In genomic region chr9:69468991-69469390, GRCm38 (mm10) we compare ENCODE assay signal across 8 mouse cellular contexts. TPM values are rescaled to one million over a fixed set of nuclear protein-coding genes. Genes with fewer than 3 reads are reported as not detected.
DNase-seq lines count a peak whose midpoint lies in the region; ATAC-seq and TF ChIP-seq lines count a peak whose summit lies in the region.

No protein-coding gene starts in this region.

- intact Hi-C loops in left cerebral cortex, postnatal 4 days (cut with DNase I), result no loop called here
- intact Hi-C loops in left cerebral cortex, adult 2 months (cut with DNase I), result no loop called here

- H3K9me3 ChIP-seq in heart, embryonic 16.5 days (replicated peaks; ENCODE audit: control insufficient read depth, low read length), result no peaks in the 10 kb centered on the region
- no peaks in the 10 kb centered on the region for H3K9me3 ChIP-seq in limb, embryonic 11.5 days (ENCODE audit: control insufficient read depth, low read length)
- H3K9me3 ChIP-seq in neural tube, embryonic 12.5 days, result no peaks in the 10 kb centered on the region

- peak; percentile 48 for DNase-seq in WW6 (ENCODE audit: low read depth, low spot score)
- DNase-seq in embryo, embryonic 10.5 days (ENCODE audit: low spot score), result peak; percentile 89
- DNase-seq in limb, embryonic 11.5 days (ENCODE audit: low spot score), result peak; percentile 89
- no peak for DNase-seq in left cerebral cortex, postnatal 4 days
- no peak for DNase-seq in left cerebral cortex, adult 2 months (ENCODE audit: extremely low spot score in 1 of 2, low spot score in 2 of 2)
- no peak for DNase-seq in B cell, adult 2 months

- ATAC-seq in heart, embryonic 16.5 days (replicated peaks; ENCODE audit: extremely low read depth, insufficient read depth, low FRiP score), result peak; percentile 62; the same call in 1 of the 2 replicates
- ATAC-seq in limb, embryonic 11.5 days (ENCODE audit: insufficient number of reproducible peaks, low FRiP score, low TSS enrichment, low read depth), result peak; percentile 63
- peak; percentile 56 for ATAC-seq in neural tube, embryonic 12.5 days (ENCODE audit: low FRiP score, low read depth)

- WGBS in heart, embryonic 16.5 days, result 15% methylated on average over 9 of the region's 9 CpGs
- WGBS in limb, embryonic 11.5 days, result 2% methylated on average over 9 of the region's 9 CpGs
- 5% methylated on average over 9 of the region's 9 CpGs for WGBS in neural tube, embryonic 12.5 days

- no peak for TF ChIP-seq CTCF in left cerebral cortex, adult 2 months (IDR thresholded peaks at IDR 0.05)

- no peaks in the 10 kb centered on the region for H3K27me3 ChIP-seq in heart, embryonic 16.5 days (ENCODE audit: control insufficient read depth, insufficient read depth, low read length)
- H3K27me3 ChIP-seq in limb, embryonic 11.5 days (ENCODE audit: control insufficient read depth, insufficient read depth, low read length), result no peaks in the 10 kb centered on the region
- H3K27me3 ChIP-seq in neural tube, embryonic 12.5 days (replicated peaks), result no peaks in the 10 kb centered on the region

- H3K4me3 ChIP-seq in heart, embryonic 16.5 days (ENCODE audit: low read length), result no peak overlapping the region
- no peak overlapping the region for H3K4me3 ChIP-seq in limb, embryonic 11.5 days (ENCODE audit: low read depth, low read length)
- no peak overlapping the region for H3K4me3 ChIP-seq in neural tube, embryonic 12.5 days
- H3K4me3 ChIP-seq in left cerebral cortex, adult 2 months, result no peak overlapping the region

- H3K4me2 ChIP-seq in heart, embryonic 16.5 days (ENCODE audit: low read depth, low read length), result no peak overlapping the region
- peak overlapping the region; percentile 24; the same call in 1 of the 2 replicates for H3K4me2 ChIP-seq in limb, embryonic 11.5 days (ENCODE audit: low read depth, severe bottlenecking)
- H3K4me2 ChIP-seq in neural tube, embryonic 12.5 days (replicated peaks), result 0 out of 2 replicates have a peak overlapping the region, but pooled peaks have one; percentile 3

- H3K4me1 ChIP-seq in heart, embryonic 16.5 days (ENCODE audit: control insufficient read depth, insufficient read depth, low read length), result peaks cover 76% of the 10 kb centered on the region
- H3K4me1 ChIP-seq in limb, embryonic 11.5 days (ENCODE audit: control insufficient read depth, insufficient read depth, low read length), result peaks cover 40% of the 10 kb centered on the region
- H3K4me1 ChIP-seq in neural tube, embryonic 12.5 days, result peaks cover 21% of the 10 kb centered on the region

- H3K36me3 ChIP-seq in heart, embryonic 16.5 days (ENCODE audit: control insufficient read depth, insufficient read depth), result peaks cover 37% of the 10 kb centered on the region
- H3K36me3 ChIP-seq in limb, embryonic 11.5 days (ENCODE audit: control insufficient read depth, insufficient read depth, low read length), result no peaks in the 10 kb centered on the region; the same call in 1 of the 2 replicates
- H3K36me3 ChIP-seq in neural tube, embryonic 12.5 days, result no peaks in the 10 kb centered on the region

- peak overlapping the region; percentile 96 for H3K27ac ChIP-seq in heart, embryonic 16.5 days (ENCODE audit: low read length)
- 0 out of 2 replicates have a peak overlapping the region, but pooled peaks have one; percentile 30 for H3K27ac ChIP-seq in limb, embryonic 11.5 days (replicated peaks; ENCODE audit: low read depth, low read length)
- H3K27ac ChIP-seq in neural tube, embryonic 12.5 days, result no peak overlapping the region
- no peak overlapping the region for H3K27ac ChIP-seq in left cerebral cortex, adult 2 months

- no peak overlapping the region for H3K9ac ChIP-seq in heart, embryonic 16.5 days (ENCODE audit: low read length)
- H3K9ac ChIP-seq in limb, embryonic 11.5 days (ENCODE audit: low read length), result no peak overlapping the region
- H3K9ac ChIP-seq in neural tube, embryonic 12.5 days, result no peak overlapping the region

RNA-seq across cellular contexts. Expression of gene Anxa2, which starts 15.6 kb away (rescaled TPM):
- 622 and 705 TPM in 2 replicates for polyA plus RNA-seq in heart, embryonic 16.5 days (2015; fragmentation: Nextera tagmentation; extraction: Ambion mirVana)
- 146 and 153 TPM in 2 replicates for polyA plus RNA-seq in limb, embryonic 11.5 days (2014; fragmentation: Nextera tagmentation; extraction: Ambion mirVana)
- polyA plus RNA-seq in neural tube, embryonic 12.5 days (2016; fragmentation: Nextera tagmentation; extraction: Ambion mirVana), result 207 and 228 TPM in 2 replicates
- 10 to 100 TPM; 23.2 to 24.1 TPM for total RNA-seq in left cerebral cortex, postnatal 4 days (2021)
- 10 to 100 TPM; 13.4 to 14.8 TPM for total RNA-seq in left cerebral cortex, adult 2 months (2021)

Comparison
In these comparisons a context has a peak if more than half of its experiments do, and no peak if none do; other contexts are left out.
1. DNase-seq: peak in WW6 (single experiment), embryo, embryonic 10.5 days (single experiment) and limb, embryonic 11.5 days (single experiment); none in left cerebral cortex, postnatal 4 days (single experiment), left cerebral cortex, adult 2 months (0 of 2) and B cell, adult 2 months (0 of 2).
2. H3K27ac ChIP-seq: peak in heart, embryonic 16.5 days (single experiment) and limb, embryonic 11.5 days (single experiment); none in neural tube, embryonic 12.5 days (single experiment) and left cerebral cortex, adult 2 months (single experiment).
3. Peak in every context shown above with its lines, with median percentiles within 50 percentile points of each other: ATAC-seq.